Mouse (Mus musculus) cerebellum, adult 2 months (tissue): ENCODE data around the gene Spesp1.

Source experiments
- CTCF ChIP-seq: fragments of 200-500 bp; IDR thresholded peaks from 2 replicates; pipeline ENCODE4 v1.5.1; 2011; ENCODE audit warnings: low read depth, mild to moderate bottlenecking, control low read depth, low read length, moderate library complexity, borderline replicate concordance; ENCODE audit not compliant: insufficient read depth
- POLR2A ChIP-seq: fragments of 200-500 bp; IDR thresholded peaks from 2 replicates; pipeline ENCODE4 v1.6.1; 2011; ENCODE audit warnings: low read length, control low read depth, borderline replicate concordance; ENCODE audit not compliant: insufficient read depth

DNA sequence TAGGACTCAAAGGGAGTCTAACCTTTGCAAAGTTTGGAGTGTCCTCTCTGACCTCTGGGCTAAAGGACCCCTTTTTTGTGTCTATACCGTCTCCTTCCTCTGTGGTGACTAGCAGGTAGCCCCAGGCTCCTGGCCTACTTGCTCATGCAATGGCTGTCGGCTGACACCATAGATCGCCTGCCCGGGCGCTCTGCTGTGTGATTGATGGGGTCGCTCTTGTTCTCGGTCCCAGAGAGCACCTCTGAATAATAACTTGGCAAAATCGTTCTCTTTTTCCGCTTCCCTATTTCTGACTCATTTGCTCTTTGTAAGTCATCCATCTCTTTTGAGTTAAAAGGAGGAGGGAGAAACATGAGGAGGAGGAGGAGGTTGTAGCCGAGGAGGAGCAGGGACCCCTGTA, 42.0 kb downstream of the Spesp1 start:
- no peak for TF ChIP-seq CTCF
- TF ChIP-seq POLR2A: no peak
